Mouse (Mus musculus) ES-E14 (cell line): ENCODE data around the gene Grem2.

Source experiments
- MAFK ChIP-seq: IDR thresholded peaks from 2 replicates; pipeline ENCODE4 v1.6.1; 2014; ENCODE audit warnings: mild to moderate bottlenecking, low read depth, low read length, inconsistent platforms; ENCODE audit not compliant: insufficient read depth
- ZNF384 ChIP-seq: IDR thresholded peaks from 2 replicates; pipeline ENCODE4 v1.6.1; 2012; ENCODE audit warnings: low read depth, low read length, inconsistent platforms

DNA sequence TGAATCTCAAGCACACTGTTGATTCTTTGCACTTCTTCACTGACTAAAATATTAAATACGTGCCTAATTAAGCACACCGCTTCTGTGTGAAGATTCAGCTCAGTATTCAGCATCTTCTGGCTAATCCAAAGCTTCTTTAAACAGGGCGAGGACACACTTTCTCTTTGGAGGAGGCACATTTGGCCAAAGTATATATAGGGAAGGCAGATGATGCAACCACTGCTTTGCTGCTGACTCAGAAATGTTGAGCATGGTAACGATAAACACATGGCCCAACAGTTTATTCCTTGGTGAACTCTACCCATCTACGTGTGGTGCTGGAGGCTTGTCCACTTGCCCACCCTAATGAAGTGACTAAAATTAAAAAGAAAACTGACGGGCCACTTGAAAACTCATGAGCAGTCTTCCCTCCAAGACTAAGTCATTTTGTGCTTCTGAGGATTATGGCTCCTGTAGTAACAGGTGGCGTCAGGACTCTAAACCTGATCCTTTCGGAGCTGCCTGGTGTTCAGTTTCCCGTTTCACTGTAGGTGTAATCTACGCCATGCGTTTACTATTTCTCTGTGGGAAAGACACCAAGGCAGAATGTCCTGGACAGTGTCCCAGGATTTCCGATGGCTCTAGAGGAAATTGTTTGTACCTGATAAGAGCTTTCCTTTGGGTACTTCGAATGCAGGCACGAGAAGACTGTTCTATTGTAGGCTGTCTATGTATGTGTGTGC, 32.8 kb downstream of the Grem2 start:
- TF ChIP-seq ZNF384 (no peak), MAFK (no peak)
